Mouse (Mus musculus): ENCODE data around the gene Zfp467.

DNA sequence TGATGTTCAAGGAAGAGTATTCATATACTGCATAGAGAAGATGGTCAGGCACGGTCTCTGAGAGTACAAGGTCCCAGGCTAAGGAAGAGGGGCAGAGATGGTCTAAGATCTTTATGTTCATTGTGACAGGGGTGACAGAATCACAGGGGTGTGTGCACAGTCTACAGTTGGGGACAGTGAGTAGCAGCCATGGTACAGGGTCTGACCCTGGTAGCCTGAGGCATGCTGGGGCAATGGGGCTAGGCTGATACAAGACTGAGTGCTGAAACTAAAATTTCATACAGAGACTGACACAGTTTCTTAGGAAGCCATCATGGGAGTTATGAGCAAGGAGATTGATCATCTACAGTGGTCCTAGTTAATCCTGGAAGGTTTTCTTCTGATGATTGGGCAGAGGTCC lies 48.9 kb downstream of the Zfp467 start:
- TF ChIP-seq MAX (IDR thresholded peaks at IDR 0.05; ENCODE audit: low read length) = no peak
- TF ChIP-seq ZC3H11A (IDR thresholded peaks at IDR 0.05; ENCODE audit: low read depth, low read length) = no peak
- TF ChIP-seq EP300 (IDR thresholded peaks at IDR 0.05; ENCODE audit: low read length) = no peak
- TF ChIP-seq ELF1 (IDR thresholded peaks at IDR 0.05; ENCODE audit: low read depth, low read length) = no peak
- TF ChIP-seq CTCF (conservative IDR thresholded peaks at IDR 0.05 in 1 of 2, IDR thresholded peaks at IDR 0.05 in 1 of 2; ENCODE audit: low read depth in 2 of 2, low read length in 2 of 2) = no peak
- TF ChIP-seq POLR2A (IDR thresholded peaks at IDR 0.05; ENCODE audit: low read depth, low read length) = no peak
- TF ChIP-seq ZMIZ1 (IDR thresholded peaks at IDR 0.05; ENCODE audit: low read depth, low read length) = no peak
- TF ChIP-seq CHD2 (IDR thresholded peaks at IDR 0.05; ENCODE audit: low read length) = no peak
- TF ChIP-seq CHD1 (IDR thresholded peaks at IDR 0.05; ENCODE audit: low read depth, low read length) = no peak
- no peak for TF ChIP-seq TBP (conservative IDR thresholded peaks at IDR 0.05; ENCODE audit: low read depth, low read length)
- TF ChIP-seq RAD21 (IDR thresholded peaks at IDR 0.05; ENCODE audit: low read depth, low read length) = no peak
- no peak for TF ChIP-seq USF1 (IDR thresholded peaks at IDR 0.05; ENCODE audit: low read depth, low read length)

Data from CH12.LX (cell line).